Mouse (Mus musculus): Measurements from ENCODE around the gene Mfsd7a.

The Mfsd7a gene

DNA sequence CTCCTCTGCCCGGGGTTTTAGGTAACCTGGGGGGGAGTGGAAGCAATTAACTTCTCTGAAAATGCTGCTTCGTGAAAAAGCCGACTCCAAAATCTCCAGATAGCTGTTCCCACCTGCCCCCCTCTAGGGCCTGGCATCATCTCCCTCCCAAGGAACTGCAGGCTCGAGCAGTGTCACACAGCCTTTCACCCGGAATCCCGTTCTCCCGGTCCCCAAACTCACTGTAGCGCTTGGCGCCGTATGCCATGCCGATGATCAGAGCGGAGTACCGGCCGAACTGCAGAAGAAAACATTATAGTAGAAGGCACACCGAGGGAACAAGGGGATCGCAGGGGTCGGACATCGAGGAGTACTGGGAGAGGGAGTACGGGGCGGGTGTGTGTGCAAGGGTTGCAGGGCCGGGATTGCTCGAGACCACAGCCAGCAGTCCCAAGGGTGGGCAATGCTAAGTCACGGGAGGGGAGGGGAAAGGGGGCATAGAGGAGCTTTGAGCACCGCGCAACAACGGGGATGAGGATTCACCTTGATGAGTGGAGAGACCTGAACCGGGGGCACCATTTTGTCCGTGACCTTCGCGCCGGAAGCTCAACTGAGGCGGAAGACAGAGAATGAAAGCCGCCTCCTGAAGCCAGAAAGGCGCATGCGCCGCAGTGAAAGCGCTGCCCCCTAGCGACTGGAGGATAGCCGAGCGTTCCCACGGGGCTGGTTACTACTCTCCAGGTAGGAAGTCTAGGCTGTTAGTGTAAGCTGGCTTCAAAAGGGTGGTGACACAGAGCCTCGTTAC is 14.7 kb downstream of the Mfsd7a start, which contains the start of gene Atp5k:
Gene Atp5k (minus strand): TSS at position 645 of the 784 bp plus-strand sequence.
- peak; percentile 91 to 96 for DNase-seq (ENCODE audit: low spot score in 2 of 2)

GRCm38 (mm10) chr5:108431196-108431595 is 17.5 kb downstream of the Mfsd7a start:
- no peak for DNase-seq (ENCODE audit: low spot score in 2 of 2)

DNA sequence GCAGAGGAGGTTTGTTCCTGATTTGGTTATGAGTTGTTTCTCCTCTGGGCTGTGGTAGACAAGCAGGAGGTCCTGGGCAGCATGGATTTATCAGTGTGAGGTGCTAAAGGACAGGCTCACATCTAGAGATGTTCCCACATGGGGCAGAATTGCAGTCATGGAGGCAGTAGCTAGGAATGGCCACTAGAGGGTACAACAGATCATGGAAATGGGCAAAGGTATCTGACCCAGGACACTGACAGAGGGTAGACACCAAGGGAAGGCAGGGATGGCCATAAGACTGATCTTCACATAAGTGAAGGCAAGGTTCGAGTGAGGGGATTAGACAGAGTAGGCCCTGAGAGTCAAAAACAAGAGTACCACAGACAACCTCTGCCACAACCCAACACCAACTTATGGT is 21.5 kb downstream of the Mfsd7a start:
- DNase-seq (ENCODE audit: low spot score in 2 of 2): peak in 1 of 2 experiments; percentile 62

GRCm38 (mm10) chr5:108423427-108423826 is 25.3 kb downstream of the Mfsd7a start:
- no peak for DNase-seq (ENCODE audit: low spot score in 2 of 2)

GRCm38 (mm10) chr5:108422741-108423140 is 25.9 kb downstream of the Mfsd7a start:
- DNase-seq (ENCODE audit: low spot score in 2 of 2): no peak

- DNase-seq (ENCODE audit: low spot score in 2 of 2): no peak
These were observed 34.0 kb downstream of the Mfsd7a start for GRCm38 (mm10) chr5:108414711-108415110.

- DNase-seq (ENCODE audit: low spot score in 2 of 2): no peak
These were observed 41.7 kb downstream of the Mfsd7a start for GRCm38 (mm10) chr5:108406977-108407376.

DNA sequence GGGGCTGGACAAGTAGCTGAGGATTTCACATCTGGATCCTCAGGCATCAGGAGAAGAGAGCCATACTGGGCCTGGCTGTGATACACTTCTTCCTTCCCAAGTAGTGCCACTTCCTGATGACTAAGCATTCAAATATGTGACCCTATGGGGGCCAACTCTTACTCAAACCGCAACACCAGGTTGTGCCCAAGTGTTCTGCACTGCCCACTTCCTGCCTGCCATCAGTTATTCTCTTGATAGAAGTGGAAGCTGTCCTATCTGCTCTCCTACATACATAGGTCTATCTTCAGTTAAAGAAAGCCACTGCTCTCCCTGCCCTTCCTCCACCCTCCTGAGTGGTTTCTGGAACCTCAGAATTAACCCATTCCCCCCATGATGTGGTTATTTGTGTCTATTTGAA is 43.2 kb downstream of the Mfsd7a start:
- DNase-seq (ENCODE audit: low spot score in 2 of 2): no peak

- no peak for DNase-seq (ENCODE audit: low spot score in 2 of 2)
These were observed 45.2 kb downstream of the Mfsd7a start for GRCm38 (mm10) chr5:108403453-108403852.
